Mouse (Mus musculus): ENCODE data around the gene Mtg2. TPM values are rescaled to one million over a fixed set of nuclear protein-coding genes. Genes with fewer than 3 reads are reported as not detected.

Mtg2 gene
- polyA plus RNA-seq, 1 experiment from 2014 or later, result 34.0 TPM

GRCm38 (mm10) chr2:180103151-180103977 is 33.0 kb downstream of the Mtg2 start:
- whole genome bisulfite sequencing, result 1% methylated on average over 57 of the region's 57 CpGs
- no peaks in the 10 kb centered on the region for H3K9me3 ChIP-seq
- no peaks in the 10 kb centered on the region for H3K36me3 ChIP-seq (replicated peaks)
- peak; percentile 34 for DNase-seq (ENCODE audit: extremely low spot score, low spot score)
- H3K4me1 ChIP-seq, result peaks cover 46% of the 10 kb centered on the region
- peak overlapping the region; percentile 62 for H3K27ac ChIP-seq
- H3K4me3 ChIP-seq, result peak overlapping the region; percentile 64
- H3K27me3 ChIP-seq (ENCODE audit: poor library complexity, severe bottlenecking), result peaks cover 86% of the 10 kb centered on the region

DNA sequence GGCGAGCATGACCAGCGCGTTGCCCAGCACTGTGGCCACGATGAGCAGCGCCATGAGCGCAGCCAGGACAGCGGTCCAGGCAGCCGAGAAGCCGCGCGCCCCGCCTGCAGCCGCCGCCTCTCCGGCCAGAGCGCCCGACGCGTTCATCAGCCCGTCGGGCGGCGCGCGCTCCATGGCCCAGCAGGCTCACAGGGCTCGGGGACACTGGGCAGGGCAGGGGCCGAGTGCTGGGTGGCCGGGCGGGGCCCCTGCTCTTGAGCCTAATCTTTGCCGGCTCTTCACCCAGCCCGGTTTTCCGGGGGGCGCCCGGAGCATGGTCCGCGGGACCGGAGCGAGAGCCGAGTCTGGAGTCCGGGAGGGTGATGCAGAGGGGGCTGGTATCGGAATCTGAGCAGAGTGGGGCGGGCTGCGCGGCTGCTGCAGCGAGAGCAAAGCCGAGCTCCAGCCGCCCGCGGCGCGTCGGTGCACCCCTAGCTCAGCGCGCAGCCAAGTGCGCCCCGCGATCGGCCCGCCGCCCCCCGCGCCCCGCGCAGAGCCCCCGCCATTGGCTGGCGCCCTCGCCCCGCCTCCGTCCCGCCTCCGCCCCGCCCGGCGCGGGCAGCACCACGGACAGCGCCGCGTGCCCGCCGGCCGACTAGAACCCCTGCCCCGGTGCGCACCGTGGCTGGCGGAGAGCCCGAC is 33.7 kb downstream of the Mtg2 start, which contains the start of gene Hrh3:
Gene Hrh3 (minus strand): TSS at position 511 of the 681 bp plus-strand sequence.
- H3K4me3 ChIP-seq, result peak within 1 kb of the TSS; percentile 64
- no peaks in the 10 kb centered on the region for H3K36me3 ChIP-seq (replicated peaks)
- peak; percentile 75 for DNase-seq (ENCODE audit: extremely low spot score, low spot score)
- peaks cover 44% of the 10 kb centered on the region for H3K4me1 ChIP-seq
- H3K27me3 ChIP-seq (ENCODE audit: poor library complexity, severe bottlenecking), result peaks cover 79% of the 10 kb centered on the region
- peak within 1 kb of the TSS; percentile 62 for H3K27ac ChIP-seq
- H3K9me3 ChIP-seq, result no peaks in the 10 kb centered on the region
- under 1% methylated on average over 82 of the region's 87 CpGs for WGBS

- 0 out of 2 replicates have a peak overlapping the region, but pooled peaks have one; percentile 62 for H3K27ac ChIP-seq
- peaks cover 72% of the 10 kb centered on the region for H3K27me3 ChIP-seq (ENCODE audit: poor library complexity, severe bottlenecking)
- no peaks in the 10 kb centered on the region for H3K9me3 ChIP-seq
- no peaks in the 10 kb centered on the region for H3K36me3 ChIP-seq (replicated peaks)
- WGBS, result 9% methylated on average over 24 of the region's 24 CpGs
- DNase-seq (ENCODE audit: extremely low spot score, low spot score), result no peak
- peak overlapping the region; percentile 64 for H3K4me3 ChIP-seq
- H3K4me1 ChIP-seq, result peaks cover 37% of the 10 kb centered on the region
These were observed 34.4 kb downstream of the Mtg2 start for GRCm38 (mm10) chr2:180104659-180105377.

GRCm38 (mm10) chr2:180105441-180106190 is 35.2 kb downstream of the Mtg2 start:
- Histone ChIP-seq H3K9me3 (no peaks in the 10 kb centered on the region), H3K4me1 (peaks cover 33% of the 10 kb centered on the region), H3K4me3 (no peak overlapping the region), H3K36me3 (replicated peaks) (no peaks in the 10 kb centered on the region), H3K27ac (no peak overlapping the region), H3K27me3 (ENCODE audit: poor library complexity, severe bottlenecking) (peaks cover 69% of the 10 kb centered on the region)
- 28% methylated on average over 8 of the region's 8 CpGs for WGBS
- DNase-seq (ENCODE audit: extremely low spot score, low spot score), result no peak

- H3K27ac ChIP-seq, result no peak overlapping the region
- no peak overlapping the region for H3K4me3 ChIP-seq
- WGBS, result 70% methylated on average over 4 of the region's 4 CpGs
- H3K9me3 ChIP-seq, result no peaks in the 10 kb centered on the region
- H3K27me3 ChIP-seq (ENCODE audit: poor library complexity, severe bottlenecking), result peaks cover 54% of the 10 kb centered on the region
- H3K36me3 ChIP-seq (replicated peaks), result no peaks in the 10 kb centered on the region
- peaks cover 33% of the 10 kb centered on the region for H3K4me1 ChIP-seq
- no peak for DNase-seq (ENCODE audit: extremely low spot score, low spot score)
These were observed 36.7 kb downstream of the Mtg2 start for GRCm38 (mm10) chr2:180107081-180107480.

GRCm38 (mm10) chr2:180108285-180108684 is 37.9 kb downstream of the Mtg2 start:
- DNase-seq (ENCODE audit: extremely low spot score, low spot score), result no peak

GRCm38 (mm10) chr2:180113909-180114890 is 43.8 kb downstream of the Mtg2 start:
- Histone ChIP-seq H3K9me3 (no peaks in the 10 kb centered on the region), H3K36me3 (replicated peaks) (no peaks in the 10 kb centered on the region), H3K4me3 (no peak overlapping the region), H3K27ac (peak overlapping the region; percentile 53; the same call in 1 of the 2 replicates), H3K4me1 (peaks cover 50% of the 10 kb centered on the region), H3K27me3 (ENCODE audit: poor library complexity, severe bottlenecking) (0 out of 2 replicates have a peak, but pooled peaks cover 5% of the 10 kb centered on the region)
- 68% methylated on average over 17 of the region's 17 CpGs for WGBS
- no peak for DNase-seq (ENCODE audit: extremely low spot score, low spot score)

More at GRCm38 (mm10) chr2:180108285-180108684, 37.9 kb downstream of the Mtg2 start:
- Histone ChIP-seq H3K27ac (no peak overlapping the region), H3K4me3 (no peak overlapping the region), H3K4me1 (peaks cover 26% of the 10 kb centered on the region), H3K36me3 (replicated peaks) (no peaks in the 10 kb centered on the region), H3K27me3 (ENCODE audit: poor library complexity, severe bottlenecking) (peaks cover 42% of the 10 kb centered on the region), H3K9me3 (no peaks in the 10 kb centered on the region)
- 77% methylated on average over 6 of the region's 6 CpGs for WGBS

- WGBS, result 68% methylated on average over 6 of the region's 6 CpGs
- no peaks in the 10 kb centered on the region for H3K36me3 ChIP-seq (replicated peaks)
- peaks cover 59% of the 10 kb centered on the region for H3K4me1 ChIP-seq
- no peak for DNase-seq (ENCODE audit: extremely low spot score, low spot score)
- H3K4me3 ChIP-seq, result no peak overlapping the region
- peak overlapping the region; percentile 52; the same call in 1 of the 2 replicates for H3K27ac ChIP-seq
- 0 out of 2 replicates have a peak, but pooled peaks cover 2% of the 10 kb centered on the region for H3K27me3 ChIP-seq (ENCODE audit: poor library complexity, severe bottlenecking)
- no peaks in the 10 kb centered on the region for H3K9me3 ChIP-seq
These were observed 44.9 kb downstream of the Mtg2 start for GRCm38 (mm10) chr2:180115279-180115678.

- DNase-seq (ENCODE audit: extremely low spot score, low spot score), result no peak
- no peak overlapping the region for H3K4me3 ChIP-seq
- H3K27ac ChIP-seq, result peak overlapping the region; percentile 86
- peaks cover 60% of the 10 kb centered on the region for H3K4me1 ChIP-seq
- H3K36me3 ChIP-seq (replicated peaks), result no peaks in the 10 kb centered on the region
- no peaks in the 10 kb centered on the region for H3K27me3 ChIP-seq (ENCODE audit: poor library complexity, severe bottlenecking)
- WGBS, result 79% methylated on average over 10 of the region's 10 CpGs
- H3K9me3 ChIP-seq, result no peaks in the 10 kb centered on the region
These were observed 45.7 kb downstream of the Mtg2 start for GRCm38 (mm10) chr2:180116081-180116493.

DNA sequence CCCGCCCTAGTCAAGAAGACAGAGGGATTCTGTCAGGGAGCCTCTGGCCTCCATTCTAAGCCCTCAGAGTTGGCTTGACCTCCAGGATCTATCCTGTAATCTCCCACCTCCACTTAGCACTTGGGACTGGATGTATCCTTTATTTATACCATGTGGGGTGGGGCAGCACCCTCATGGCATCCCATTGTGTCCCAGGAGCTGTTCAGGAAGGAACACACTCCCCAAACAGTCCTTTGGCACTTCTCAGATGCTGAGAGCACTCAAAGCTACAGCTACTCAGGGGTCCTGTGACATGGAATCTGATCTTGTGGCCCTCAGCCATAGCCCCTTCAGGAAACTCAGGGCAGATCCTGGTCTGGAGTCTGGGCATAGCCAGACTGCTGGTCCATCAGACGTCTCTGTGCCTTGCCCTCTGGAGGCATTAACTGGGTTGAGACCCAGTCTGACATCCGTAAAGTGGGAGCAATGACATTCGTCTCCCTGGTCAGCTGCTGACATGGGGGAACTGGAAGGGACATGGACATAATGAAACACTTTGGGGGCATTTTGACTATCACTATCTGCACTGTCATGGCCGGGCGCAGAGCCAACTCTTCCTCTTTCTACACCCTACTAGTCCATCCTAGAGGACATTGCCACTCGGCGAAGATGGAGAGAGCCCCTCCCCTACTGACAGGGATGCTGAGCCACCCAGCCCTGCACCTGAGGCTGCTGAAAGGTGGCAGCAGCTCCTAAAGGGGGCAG is 46.5 kb downstream of the Mtg2 start:
- Histone ChIP-seq H3K27ac (peak overlapping the region; percentile 86), H3K4me3 (peak overlapping the region; percentile 83; the same call in 1 of the 2 replicates), H3K36me3 (replicated peaks) (no peaks in the 10 kb centered on the region), H3K9me3 (no peaks in the 10 kb centered on the region), H3K27me3 (ENCODE audit: poor library complexity, severe bottlenecking) (no peaks in the 10 kb centered on the region), H3K4me1 (peaks cover 60% of the 10 kb centered on the region)
- WGBS, result 82% methylated on average over 8 of the region's 8 CpGs
- no peak for DNase-seq (ENCODE audit: extremely low spot score, low spot score)
